Mouse (Mus musculus) midbrain, embryonic 15.5 days (tissue): ENCODE data around the gene Parp9. TPM values are rescaled to one million over a fixed set of nuclear protein-coding genes. Genes with fewer than 3 reads are reported as not detected.

Source experiments
- polyA plus RNA-seq: library from polyadenylated mRNA; unstranded; fragments of >200 nt; fragmentation: Nextera tagmentation; extraction: Ambion mirVana; gene quantifications from 2 replicates; pipeline ENCODE4 v1.2.1, GENCODE M21; 2015

Gene Parp9
- polyA plus RNA-seq, 1 experiment from 2014 or later = 1.8 TPM

Other genes with a start within 250 kb of the Parp9 start
- gene Dirc2, start 169.1 kb upstream of the Parp9 start, polyA plus RNA-seq = 31.4 TPM in 2 replicates
- 17.2 and 18.5 TPM in 2 replicates for gene Hspbap1, start 168.1 kb upstream of the Parp9 start, polyA plus RNA-seq
- gene Parp14, start 66.9 kb upstream of the Parp9 start, polyA plus RNA-seq = 0.49 and 0.72 TPM in 2 replicates
- gene Dtx3l, start 681 bp downstream of the Parp9 start, polyA plus RNA-seq = 1.5 and 1.8 TPM in 2 replicates
- 74.3 and 83.1 TPM in 2 replicates for gene Kpna1, start 40.3 kb downstream of the Parp9 start, polyA plus RNA-seq
- gene Wdr5b, start 102.7 kb downstream of the Parp9 start, polyA plus RNA-seq = 13.0 and 13.2 TPM in 2 replicates
- 128 and 129 TPM in 2 replicates for gene Fam162a, start 133.1 kb downstream of the Parp9 start, polyA plus RNA-seq
- gene Ccdc58, start 133.2 kb downstream of the Parp9 start, polyA plus RNA-seq = 27.4 and 27.6 TPM in 2 replicates
- gene Csta1, start 192.8 kb downstream of the Parp9 start, polyA plus RNA-seq = not detected in 2 replicates
- gene Stfa2l1, start 218.3 kb downstream of the Parp9 start, polyA plus RNA-seq = not detected in 2 replicates
- 1.1 TPM in 1 of 2 replicates, not detected in the other for gene Gm5483, start 245.7 kb downstream of the Parp9 start, polyA plus RNA-seq